Mouse (Mus musculus) WW6 (cell line): Measurements from ENCODE around the gene Gm26657.

Experiments
- DNase-seq: peaks from one replicate; pipeline ENCODE4 v3.0.0-alpha.2; 2013; ENCODE audit warnings: low read depth, low spot score

Gm26657 gene

GRCm38 (mm10) chr4:56757693-56758092 is 17.8 kb downstream of the Gm26657 start:
- DNase-seq, result no peak

GRCm38 (mm10) chr4:56767861-56768284 is 28.0 kb downstream of the Gm26657 start:
- no peak for DNase-seq

- no peak for DNase-seq
Measured at GRCm38 (mm10) chr4:56768913-56769312, 29.0 kb downstream of the Gm26657 start.

GRCm38 (mm10) chr4:56771065-56771464 is 31.2 kb downstream of the Gm26657 start:
- DNase-seq, result no peak
